Mouse (Mus musculus): ENCODE data around the gene Xbp1. TPM values are rescaled to one million over a fixed set of nuclear protein-coding genes. Genes with fewer than 3 reads are reported as not detected.
"Not testable (repeated sequence)": the region's sequence is repeated elsewhere in the genome, so short reads cannot be mapped to it uniquely, and the experiment has no call there.

Xbp1 gene
- total RNA-seq, 2 experiments from 2014 or later: 112 to 114 TPM

DNA sequence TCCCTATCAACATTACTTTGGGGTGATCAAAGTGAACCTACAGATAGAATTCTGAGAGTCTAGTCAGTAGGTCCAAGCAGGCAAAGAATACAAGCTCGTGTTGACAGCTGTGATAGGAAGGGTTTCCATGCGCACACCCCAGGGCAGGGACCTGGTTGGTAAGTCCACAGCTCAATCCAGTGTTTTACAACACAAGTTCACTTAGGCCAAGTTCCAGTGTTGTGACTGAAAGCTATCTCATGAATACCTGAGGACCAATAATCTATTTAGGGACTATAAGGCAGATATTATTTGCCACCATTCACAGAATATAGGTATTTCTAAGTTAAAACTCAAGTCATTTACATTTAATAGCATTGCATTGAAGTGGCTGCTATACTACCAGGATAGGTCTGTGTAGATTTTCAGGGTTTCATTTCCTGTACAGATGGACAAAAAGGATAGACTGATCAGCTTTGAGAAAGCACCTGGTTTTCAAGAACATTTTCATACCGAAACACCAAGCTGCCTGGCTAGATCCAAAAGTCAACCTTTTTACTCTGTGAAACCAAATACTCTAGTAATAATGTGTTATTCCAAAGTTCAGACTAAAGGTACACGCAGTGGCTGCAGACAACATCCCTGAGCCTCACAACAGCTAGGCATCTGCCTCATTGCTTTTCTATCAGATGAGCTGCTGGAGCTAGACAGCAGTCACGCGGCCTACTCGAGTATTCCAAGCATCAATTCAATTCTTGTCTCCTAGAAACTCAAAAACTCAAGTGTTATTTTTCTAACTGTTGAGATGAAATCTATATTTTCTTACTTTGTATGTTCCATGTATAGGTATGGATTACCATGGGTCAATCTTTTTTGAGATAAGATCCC is 6.3 kb downstream of the Xbp1 start:
- DNase-seq (ENCODE audit: low spot score in 2 of 2): no peak

DNA sequence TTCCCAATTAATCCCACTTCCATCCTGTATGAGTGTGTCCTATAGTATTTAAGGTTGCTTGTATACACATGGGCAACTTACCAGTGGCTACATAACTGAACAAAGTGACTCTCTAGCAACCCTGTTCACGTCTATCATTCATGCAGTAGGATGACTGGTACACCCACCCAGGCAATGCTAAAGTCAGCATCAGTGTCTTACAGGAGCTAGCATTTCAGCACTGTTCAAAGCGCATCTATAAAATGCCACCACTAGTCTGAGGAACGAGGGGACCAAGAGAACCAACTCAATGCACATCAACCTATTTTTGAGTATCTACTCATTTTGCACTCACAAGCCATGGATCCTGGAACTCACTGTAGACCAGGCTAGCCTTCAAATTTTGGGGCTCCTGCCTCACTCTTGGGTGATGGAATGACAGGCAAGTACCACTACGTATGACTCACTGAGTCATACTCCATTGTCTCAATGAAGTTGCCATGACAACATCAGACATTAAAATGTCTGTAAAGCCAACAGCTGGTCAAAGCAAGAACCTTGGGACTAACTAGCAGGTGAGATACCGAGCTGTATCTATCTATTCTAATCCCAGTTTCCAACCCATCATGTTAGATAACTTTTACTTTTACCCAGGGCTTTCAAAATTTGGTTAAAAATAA is 7.5 kb downstream of the Xbp1 start:
- DNase-seq (ENCODE audit: low spot score in 2 of 2): no peak

DNA sequence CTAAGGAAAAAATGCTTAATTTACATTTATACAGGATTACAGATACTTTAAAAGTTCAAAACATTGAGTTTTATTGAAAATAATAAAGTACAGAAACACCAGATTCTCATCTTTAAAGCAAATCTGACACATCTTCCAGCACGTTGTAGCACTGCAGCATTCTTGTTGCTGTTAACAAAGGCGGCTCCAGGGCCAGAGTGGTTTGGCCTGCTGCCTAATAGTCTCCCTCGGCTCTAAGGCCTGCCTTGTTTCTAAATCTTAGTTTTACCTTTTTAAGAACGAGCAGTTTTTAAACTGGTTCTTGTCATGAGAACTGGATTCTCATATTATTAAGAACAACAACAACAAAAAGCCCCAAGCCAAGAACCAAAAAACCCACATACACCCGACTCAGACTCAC is 8.4 kb downstream of the Xbp1 start:
- no peak for DNase-seq (ENCODE audit: low spot score in 2 of 2)

DNA sequence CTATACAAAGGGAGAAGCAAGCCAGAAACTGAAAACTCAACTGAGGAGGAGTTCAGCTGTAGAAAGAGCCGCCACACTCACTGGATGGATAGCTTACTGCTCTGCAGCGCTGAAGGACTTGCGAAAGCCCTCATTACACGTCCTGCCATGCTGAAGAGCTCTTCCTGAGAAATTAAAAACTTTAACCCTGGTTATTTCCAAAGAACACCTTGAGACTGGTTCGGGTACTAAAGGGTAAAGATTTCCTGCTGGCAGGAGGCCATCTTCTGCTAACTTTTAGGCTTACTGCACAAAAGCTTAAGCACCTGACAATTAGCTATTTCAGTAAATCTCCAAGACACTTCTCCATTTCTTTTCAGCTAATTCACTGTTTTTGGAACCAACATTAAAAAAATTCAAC is 9.7 kb downstream of the Xbp1 start:
- DNase-seq (ENCODE audit: low spot score in 2 of 2): no peak

DNA sequence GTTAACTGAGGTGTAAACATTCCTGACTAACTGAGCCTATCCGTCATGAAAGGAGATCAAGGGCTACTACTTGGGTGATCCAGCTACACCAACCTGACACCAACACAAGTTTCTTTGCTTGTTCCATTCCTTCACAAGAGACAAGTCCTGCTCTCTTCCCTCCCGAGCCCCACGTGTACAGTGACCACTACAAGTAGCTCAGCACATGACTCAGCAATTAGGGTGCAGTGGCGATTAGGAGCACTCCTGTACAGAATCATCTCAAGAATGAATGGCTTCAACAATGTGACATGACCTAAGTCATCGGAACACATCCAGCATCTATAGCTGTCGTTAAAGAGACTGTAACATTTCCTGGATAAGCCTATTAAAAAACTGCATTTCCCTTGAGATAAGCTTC is 10.3 kb downstream of the Xbp1 start:
- DNase-seq (ENCODE audit: low spot score in 2 of 2): no peak

DNA sequence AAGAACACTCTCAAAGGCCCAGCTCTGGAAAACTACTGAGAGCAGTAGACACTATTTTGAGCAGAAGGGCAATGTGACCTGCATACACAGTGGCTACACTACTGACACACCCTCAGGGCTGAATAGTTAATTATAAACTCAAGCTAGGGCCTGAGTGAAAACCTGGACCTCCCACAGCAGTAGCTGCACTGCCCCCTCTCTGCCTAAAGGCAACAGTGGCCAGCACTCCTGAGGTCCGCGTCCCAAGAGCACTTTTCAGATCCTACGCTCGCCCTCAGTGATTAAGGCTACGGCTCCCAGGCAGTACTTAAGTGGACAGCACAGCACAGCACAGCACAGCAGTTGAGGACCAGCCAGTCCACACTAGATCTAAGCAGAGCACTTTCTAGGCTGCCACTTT is 12.6 kb downstream of the Xbp1 start:
- DNase-seq (ENCODE audit: low spot score in 2 of 2): no peak

DNA sequence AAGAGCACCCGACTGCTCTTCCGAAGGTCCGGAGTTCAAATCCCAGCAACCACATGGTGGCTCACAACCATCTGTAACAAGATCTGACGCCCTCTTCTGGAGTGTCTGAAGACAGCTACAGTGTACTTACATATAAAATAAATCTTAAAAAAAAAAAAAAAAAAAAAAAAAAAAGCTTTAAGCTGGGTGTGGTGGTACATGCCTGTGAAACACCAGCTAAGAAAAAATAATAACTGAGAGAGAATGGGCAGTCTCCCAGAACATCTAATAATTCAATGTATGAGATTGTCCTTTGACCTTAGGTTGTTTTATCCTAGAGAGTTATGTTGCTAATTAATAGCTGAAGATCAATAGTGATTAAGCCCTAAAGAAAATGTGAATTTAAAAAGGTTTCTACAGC is 17.0 kb downstream of the Xbp1 start:
- DNase-seq (ENCODE audit: low spot score in 2 of 2): not testable (repeated sequence)

DNA sequence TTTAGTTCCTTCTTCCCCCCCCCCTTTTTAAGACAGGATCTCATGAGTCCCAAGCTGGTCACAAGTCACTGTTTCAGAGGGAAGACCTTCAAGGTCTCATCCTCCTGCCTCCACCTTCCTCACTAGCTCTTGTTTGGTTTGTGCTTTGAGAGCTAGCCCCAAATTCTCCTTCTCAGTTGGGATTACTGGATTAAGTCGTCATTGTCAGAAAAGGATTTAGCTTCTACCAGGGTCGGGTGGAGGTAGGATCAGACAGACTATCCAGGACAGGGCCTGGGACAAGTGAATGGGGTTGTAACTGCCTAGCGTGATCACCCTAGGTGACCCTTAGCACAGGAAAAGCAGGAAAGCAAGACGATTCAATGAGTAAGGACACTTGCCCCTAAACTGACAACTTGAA is 19.9 kb downstream of the Xbp1 start:
- DNase-seq (ENCODE audit: low spot score in 2 of 2): no peak

DNA sequence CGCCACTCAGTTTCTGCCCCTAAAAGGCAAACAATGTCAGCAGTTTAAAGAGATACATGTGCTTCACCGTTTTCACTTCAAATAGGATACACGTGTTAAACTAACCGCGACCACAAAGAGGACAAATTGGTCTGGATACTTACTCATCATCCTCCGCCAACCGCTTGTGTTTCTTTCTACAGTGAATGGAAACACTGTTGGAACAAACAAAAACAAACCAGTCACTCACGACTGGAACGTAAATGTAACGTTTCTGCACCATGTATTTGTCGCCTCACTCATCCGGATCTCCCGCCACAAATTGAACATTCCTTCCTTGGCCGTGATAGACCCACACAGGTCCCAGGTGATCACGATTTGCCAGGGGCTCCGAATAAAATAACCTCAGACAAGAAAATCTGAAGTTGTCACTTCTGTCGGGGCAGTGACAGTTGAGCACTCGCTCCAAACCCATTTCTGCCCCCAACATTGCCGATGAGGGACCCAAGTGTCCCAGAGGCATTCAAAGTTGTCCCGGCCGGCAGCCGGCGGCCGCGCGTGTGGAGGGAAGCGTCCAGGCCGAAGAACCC is 20.9 kb downstream of the Xbp1 start:
- no peak for DNase-seq (ENCODE audit: low spot score in 2 of 2)

DNA sequence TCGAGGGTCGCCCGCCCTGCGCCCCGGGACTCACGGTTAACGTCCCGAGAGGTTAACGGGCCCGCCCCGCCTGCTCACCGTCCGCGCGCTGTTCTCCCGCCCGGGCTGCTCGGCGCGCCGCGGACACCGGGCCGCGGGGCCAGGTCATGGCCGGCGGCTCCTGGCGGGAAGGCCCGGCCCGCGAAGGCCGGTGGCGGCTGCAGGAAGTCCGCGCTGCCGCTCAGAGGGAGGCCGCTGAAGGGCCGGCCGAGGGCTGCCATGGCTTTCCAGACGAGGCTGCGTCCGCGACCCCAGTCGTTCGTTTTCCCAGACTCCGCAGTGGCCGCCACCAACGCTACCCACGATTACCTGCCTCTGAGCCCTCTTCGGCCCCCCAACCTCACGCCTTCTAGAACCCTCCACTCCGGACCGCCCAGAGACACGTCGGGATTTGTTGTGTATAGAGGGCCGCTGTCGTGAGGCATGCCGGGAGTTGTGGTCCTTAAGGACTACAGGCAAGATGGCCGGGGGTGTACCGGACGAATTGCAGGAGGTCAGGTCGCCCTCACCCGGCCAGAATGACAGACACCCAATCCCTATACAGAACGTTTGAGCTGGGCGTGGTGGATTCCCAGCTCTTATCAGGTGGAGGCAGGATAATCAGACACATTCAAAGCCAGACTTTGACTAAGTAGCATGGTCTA is 21.5 kb downstream of the Xbp1 start, which contains the start of gene Ccdc117:
Gene Ccdc117, minus strand, starts transcription at position 389 of the 683 bp plus-strand sequence.
- DNase-seq (ENCODE audit: low spot score in 2 of 2): peak; percentile 81 to 92

DNA sequence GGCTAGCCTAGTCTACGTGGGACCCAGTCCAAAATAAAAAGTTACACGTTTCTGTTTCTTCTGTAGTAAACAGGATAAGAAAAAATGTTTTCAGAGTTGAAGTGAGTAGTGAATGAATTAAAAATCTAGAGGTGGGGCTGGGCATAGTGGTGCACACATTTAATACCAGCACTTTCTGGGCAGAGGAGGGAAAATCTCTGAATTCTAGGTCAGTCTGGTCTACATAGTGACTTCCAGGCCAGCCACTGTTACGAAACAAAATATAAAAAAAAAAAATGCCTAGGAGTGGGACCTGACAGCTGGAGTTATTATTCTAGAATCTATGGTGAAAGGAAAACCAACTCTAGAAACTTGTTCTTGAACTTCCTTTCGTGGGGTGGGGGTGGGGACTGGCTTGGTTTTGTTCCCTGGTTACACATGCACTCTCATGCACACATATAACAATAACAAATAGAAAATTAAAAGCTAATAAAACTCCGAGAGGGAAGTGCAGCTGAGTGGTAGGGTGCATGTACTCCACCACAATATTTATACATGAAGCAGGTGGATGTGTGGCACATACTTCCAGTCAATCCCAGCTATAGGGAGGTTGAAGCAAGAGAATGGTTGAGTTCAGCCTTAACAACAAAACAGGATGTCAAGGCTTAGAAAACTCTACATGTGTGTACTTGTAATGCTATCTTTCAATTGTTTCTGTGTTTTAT is 22.2 kb downstream of the Xbp1 start:
- DNase-seq (ENCODE audit: low spot score in 2 of 2): no peak

DNA sequence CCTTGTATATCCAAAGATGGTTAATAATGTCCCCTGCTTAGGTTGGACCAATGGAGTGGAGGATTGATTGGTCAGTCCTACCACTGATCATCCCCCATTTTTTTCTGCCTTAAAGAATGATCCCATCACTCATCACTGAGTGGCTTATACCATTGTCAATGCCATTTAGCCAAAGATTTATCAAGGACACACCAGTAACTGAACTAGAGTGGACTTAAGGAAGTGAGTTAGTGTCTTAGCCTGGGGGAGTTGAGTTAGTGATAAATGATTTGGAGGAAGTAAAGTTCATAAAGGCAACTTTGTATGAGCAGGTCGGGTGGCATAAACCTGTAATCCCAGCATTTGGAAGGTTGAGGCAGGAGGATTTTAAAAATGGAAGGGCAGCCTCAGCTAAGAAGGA is 22.8 kb downstream of the Xbp1 start:
- DNase-seq (ENCODE audit: low spot score in 2 of 2): no peak

DNA sequence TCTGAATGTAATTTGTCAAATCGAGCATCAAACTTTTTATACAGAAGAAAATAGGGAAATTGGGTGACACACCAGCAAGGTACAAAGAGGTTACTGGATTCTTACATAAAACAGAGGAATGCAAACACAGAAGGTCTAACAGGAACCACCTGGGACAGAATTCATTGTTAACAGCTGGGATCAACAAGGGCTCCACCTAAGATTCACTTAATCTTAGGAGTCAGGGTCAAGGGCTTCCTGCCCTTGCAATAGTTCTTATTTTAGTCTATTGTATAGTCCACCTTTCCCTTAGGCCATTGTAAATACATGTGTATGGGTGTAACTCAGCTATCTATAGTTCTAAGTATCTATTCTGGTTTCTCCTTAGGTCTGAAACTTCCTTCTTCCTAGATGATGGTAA is 24.2 kb downstream of the Xbp1 start:
- not testable (repeated sequence) for DNase-seq (ENCODE audit: low spot score in 2 of 2)

DNA sequence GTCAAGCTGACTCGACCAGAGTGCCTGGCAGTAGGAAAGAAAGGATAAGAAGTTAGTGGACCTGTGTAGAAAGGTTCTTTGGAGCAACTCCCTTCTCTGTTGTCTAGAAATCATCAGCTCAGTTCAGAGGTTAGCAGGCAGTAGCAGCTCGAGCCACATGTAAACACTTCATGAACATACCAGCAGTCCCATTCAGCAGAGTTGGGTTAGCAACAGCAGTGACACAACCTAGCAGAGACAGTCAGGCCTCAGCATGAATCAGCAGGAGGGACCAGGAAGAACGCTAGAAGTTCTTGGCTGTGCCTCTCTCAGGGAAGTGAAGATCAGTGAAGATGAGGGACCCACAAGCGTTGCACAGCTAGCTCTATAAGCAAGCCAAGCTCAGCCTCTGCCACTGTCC is 25.0 kb downstream of the Xbp1 start:
- no peak for DNase-seq (ENCODE audit: low spot score in 2 of 2)

DNA sequence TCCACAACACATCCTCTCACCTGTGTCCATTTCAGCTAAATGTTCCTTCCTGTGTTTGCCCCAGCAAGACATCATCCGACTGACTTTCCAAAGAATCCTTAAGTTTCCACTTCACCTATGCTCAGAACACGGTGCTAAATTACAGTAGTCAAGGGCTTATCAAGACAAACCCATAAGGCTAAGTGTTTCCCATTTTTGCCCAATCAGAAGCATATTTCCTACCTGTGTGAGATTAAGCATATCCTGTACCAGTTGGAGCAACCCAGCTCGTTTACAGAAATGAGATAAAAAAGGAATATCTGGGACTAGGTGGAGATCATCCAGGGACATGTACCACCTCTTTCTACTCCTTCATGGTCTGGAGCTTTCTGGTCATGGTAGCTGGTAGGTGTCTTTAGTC is 26.2 kb downstream of the Xbp1 start:
- DNase-seq (ENCODE audit: low spot score in 2 of 2): no peak

DNA sequence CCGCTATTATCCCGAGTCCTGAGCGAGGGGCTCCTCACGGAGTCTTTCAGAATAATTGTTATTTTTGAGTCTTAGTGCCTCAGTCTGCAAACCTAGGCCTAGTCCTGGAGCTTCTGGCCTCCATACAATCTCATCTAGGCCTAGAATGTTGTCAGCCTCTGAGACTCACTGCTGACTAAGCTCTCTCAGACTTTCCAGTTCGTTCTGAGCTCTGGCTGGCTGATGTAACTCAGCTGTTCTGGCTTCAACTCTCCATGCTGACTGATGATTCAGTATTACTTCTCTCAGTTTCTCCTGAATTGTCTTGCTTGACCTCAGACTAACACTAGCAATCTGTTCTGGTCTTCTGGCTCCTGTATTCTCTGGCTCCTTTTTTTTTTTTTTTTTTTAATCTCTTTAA is 31.0 kb downstream of the Xbp1 start:
- DNase-seq (ENCODE audit: low spot score in 2 of 2): no peak

DNA sequence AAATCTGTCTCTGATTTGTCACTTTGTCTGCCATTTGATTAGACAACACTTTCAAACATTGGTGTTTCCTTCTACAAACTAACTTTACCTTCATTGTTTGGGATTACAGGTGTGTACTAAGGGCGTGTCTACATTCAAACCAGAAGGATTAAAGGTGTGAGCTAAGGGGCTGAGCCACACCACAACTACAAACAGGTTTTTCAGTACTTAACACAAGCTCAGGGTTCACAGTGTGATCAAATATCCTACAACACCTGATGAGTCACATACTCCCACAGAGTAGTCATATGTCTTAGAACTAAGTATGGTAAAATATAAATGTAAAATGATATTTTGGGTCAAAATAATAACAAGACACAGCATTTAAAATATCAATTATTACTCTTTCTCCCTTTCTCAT is 31.5 kb downstream of the Xbp1 start:
- no peak for DNase-seq (ENCODE audit: low spot score in 2 of 2)

DNA sequence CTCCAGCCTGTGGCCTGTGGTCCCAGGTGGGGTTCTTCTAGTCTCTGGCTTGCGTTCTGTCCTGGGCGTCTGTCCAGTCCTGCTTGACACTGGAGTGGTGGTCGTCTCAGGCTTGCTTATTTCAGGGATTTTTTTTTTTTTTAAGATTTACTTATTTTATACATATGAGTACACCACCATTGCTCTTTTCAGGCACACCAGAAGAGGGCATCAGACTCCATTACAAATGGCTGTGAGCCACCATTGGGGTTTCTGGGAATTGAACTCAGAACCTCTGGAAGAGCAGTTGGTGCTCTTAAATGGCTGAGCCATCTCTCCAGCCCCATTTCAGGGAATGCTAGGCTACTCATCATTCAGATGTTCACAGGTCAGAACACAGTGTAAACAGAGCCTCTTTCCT is 39.8 kb downstream of the Xbp1 start:
- no peak for DNase-seq (ENCODE audit: low spot score in 2 of 2)

DNA sequence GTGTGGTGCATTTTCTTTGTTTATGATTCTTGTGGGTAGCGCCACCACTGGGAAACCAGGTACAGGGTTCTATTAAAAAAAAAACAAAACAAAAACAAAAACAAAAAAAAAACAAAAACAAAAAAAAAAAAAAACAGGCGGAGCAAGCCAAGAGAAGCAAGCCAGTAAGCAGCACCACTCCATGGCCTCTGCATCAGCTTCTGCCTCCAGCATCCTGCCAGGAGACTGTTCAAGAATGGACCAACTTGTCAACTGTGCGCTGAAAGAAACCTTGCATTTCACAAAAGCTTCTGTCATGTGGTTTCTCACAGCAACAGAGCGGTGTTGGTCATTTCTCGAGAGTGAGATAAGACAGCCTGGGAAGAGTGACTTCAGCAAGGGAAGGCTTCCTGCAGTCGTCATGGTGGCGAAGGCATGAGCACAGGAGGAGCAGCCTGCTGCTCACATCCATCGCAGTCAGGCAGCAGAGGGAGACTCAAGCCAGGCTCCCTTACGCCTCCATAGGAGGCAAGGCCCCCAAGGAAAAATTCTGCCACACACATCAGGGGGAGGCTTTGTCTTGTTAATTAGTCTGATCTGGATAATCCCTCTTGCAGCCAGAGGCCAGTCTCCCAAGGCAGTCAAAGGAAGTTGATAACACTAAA is 42.3 kb downstream of the Xbp1 start:
- DNase-seq (ENCODE audit: low spot score in 2 of 2): peak in 1 of 2 experiments; percentile 13

DNA sequence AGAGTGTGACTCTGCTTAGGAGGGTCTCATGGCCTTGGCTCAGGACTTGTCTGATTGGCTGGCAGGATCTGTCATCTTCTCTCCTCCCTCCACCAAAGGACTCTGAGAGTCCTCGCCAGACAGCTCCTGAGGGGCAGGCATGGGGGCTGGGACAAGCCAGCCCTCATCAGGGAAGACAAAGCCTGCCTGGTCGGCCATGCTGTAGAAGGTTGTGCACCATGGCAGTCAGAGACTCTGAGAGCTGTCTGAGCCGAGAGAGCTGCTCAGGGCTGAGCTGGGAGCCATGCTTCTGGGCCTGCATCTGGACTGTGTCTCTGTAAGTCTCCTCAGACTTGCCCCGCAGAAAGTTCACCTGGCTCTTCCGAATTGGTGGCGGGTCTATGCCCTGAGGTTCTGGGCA is 43.4 kb downstream of the Xbp1 start:
- DNase-seq (ENCODE audit: low spot score in 2 of 2): no peak

DNA sequence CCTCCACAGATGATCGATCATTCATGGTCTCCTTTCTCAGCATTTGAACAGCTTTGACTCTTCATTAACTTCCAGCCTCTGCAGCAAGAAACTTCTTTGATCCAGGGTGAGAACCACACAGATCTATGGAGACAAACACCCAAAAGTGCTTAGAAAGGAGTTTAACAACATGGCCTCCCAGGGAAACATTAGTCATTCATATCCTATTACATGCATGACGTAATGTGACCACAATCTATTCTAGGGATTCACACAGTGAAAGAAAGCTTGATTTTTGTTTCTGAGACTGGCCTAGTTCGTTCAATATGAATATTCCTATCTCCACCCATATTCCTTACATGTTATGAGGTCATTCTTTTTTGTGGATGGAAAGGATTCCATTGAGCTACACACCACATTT is 45.1 kb downstream of the Xbp1 start:
- no peak for DNase-seq (ENCODE audit: low spot score in 2 of 2)

All from layer of hippocampus, adult 18-20 months (tissue).